Mouse (Mus musculus) lung, postnatal 10 days (tissue): Measurements from ENCODE around the gene Grik1.

Source experiments
- DNase-seq: peaks from one replicate; pipeline ENCODE4 v3.0.0; 2021

The Grik1 gene

GRCm38 (mm10) chr16:88141594-88141993 lies 148.5 kb downstream of the Grik1 start:
- no peak for DNase-seq

GRCm38 (mm10) chr16:88138913-88139312 lies 151.2 kb downstream of the Grik1 start:
- no peak for DNase-seq

- DNase-seq = no peak
Measured at GRCm38 (mm10) chr16:88132919-88133318, 157.1 kb downstream of the Grik1 start.

- DNase-seq = no peak
Measured at GRCm38 (mm10) chr16:88131103-88131502, 159.0 kb downstream of the Grik1 start.

- DNase-seq = no peak
Measured at GRCm38 (mm10) chr16:88125098-88125497, 165.0 kb downstream of the Grik1 start.

GRCm38 (mm10) chr16:88112551-88113138 lies 177.4 kb downstream of the Grik1 start:
- DNase-seq = peak; percentile 17

GRCm38 (mm10) chr16:88111459-88111858 lies 178.6 kb downstream of the Grik1 start:
- DNase-seq = no peak

- DNase-seq = no peak
Measured at GRCm38 (mm10) chr16:88094206-88094789, 195.8 kb downstream of the Grik1 start.

GRCm38 (mm10) chr16:88087280-88087679 lies 202.8 kb downstream of the Grik1 start:
- DNase-seq = no peak

GRCm38 (mm10) chr16:88074716-88075115 lies 215.3 kb downstream of the Grik1 start:
- DNase-seq = no peak

GRCm38 (mm10) chr16:88060936-88061335 lies 229.1 kb downstream of the Grik1 start:
- no peak for DNase-seq

- DNase-seq = no peak
Measured at GRCm38 (mm10) chr16:88048121-88048520, 241.9 kb downstream of the Grik1 start.

- no peak for DNase-seq
Measured at GRCm38 (mm10) chr16:88044321-88044720, 245.7 kb downstream of the Grik1 start.

GRCm38 (mm10) chr16:88042458-88042857 lies 247.6 kb downstream of the Grik1 start:
- DNase-seq = no peak

- DNase-seq = no peak
Measured at GRCm38 (mm10) chr16:88038503-88039091, 251.5 kb downstream of the Grik1 start.

- no peak for DNase-seq
Measured at GRCm38 (mm10) chr16:87988805-87989204, 301.3 kb downstream of the Grik1 start.

GRCm38 (mm10) chr16:87984201-87984870 lies 305.7 kb downstream of the Grik1 start:
- no peak for DNase-seq

- DNase-seq = no peak
Measured at GRCm38 (mm10) chr16:87974076-87974443, 316.0 kb downstream of the Grik1 start.

- DNase-seq = no peak
Measured at GRCm38 (mm10) chr16:87973394-87974075, 316.5 kb downstream of the Grik1 start.

GRCm38 (mm10) chr16:87971911-87972310 lies 318.2 kb downstream of the Grik1 start:
- no peak for DNase-seq

- peak; percentile 3 for DNase-seq
Measured at GRCm38 (mm10) chr16:87969936-87970335, 320.1 kb downstream of the Grik1 start.

GRCm38 (mm10) chr16:87961419-87961818 lies 328.6 kb downstream of the Grik1 start:
- no peak for DNase-seq

- no peak for DNase-seq
Measured at GRCm38 (mm10) chr16:87957449-87957848, 332.6 kb downstream of the Grik1 start.
